Mouse (Mus musculus) right cerebral cortex, postnatal 25 days (tissue): ENCODE data around the gene Kat7.

Experiments
- DNase-seq: peaks from one replicate; pipeline ENCODE4 v3.0.0; 2022

Gene Kat7

DNA sequence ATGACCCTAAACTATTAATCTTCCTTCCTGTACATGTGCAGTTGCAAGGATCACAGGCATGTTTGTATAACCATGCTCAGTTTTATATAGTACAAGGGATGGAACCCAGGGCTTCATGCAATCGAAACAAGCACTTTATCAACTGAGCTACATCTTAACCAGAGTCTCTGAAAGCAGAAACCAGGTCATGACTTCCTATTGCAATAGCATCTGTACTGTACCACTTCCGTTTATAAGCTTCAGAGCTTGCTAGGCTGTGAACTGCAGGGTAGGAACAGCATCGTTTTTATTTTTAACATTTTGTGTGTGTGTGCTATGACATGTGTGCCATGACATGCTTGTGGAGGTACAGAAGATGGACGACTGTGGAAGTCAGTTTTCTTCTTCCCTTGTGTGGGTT, 23.2 kb upstream of the Kat7 start:
- DNase-seq = no peak

DNA sequence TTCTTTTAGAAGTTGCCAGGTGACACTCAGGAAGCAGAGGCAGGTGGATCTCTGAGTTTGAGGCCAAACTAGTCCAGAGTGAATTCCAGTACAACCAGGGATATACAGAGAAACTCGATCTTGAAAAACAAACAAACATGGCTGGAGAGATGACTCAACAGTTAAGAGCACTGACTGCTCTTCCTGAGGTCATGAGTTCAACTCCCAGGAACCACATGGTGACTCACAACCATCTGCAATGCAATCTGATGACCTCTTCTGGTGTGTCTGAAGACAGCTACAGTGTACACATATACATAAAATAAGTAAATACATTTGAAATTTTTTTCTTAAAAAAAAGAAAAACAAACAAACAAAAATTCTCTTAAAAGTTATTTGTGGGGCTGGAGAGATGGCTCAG, 20.6 kb upstream of the Kat7 start:
- DNase-seq = no peak

DNA sequence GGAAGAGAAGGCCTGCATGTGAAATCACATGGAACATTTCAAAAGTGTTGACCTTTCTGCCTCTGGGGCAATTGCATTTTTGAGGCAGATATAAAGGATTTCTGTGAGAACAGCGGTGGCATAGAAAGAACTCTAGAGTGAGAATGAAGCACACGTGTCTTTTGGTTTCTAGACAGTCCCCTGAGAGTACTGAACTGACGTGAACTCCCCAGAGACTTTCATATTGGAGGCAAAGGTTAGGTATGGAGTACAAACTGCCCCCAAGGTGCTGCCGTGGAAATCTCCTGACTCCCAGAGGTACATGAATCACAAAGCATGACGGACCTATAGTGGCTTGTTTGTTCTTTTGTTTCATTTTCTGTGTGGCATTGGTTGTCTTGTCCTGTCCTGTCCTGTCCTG, 18.6 kb upstream of the Kat7 start:
- no peak for DNase-seq

DNA sequence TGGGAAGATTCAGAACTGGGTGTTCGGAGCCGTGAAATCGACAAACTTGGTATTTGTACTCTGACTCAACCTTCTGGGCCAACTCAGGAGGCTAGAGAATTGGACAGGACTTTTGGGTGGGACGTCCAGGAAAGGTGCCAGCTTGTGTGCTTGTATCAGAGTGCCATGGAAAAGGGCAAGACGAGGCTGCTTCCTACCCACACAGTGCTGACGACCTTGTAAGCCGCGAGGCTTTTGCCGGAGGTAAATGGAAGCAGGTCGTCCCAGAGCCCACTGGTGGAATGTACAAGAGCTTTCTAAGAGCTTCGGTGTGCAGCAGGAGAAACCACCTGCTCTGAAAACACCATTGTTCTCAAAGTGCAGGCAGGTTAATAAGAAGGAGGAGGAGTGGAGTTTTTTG, 16.2 kb upstream of the Kat7 start:
- DNase-seq = no peak

DNA sequence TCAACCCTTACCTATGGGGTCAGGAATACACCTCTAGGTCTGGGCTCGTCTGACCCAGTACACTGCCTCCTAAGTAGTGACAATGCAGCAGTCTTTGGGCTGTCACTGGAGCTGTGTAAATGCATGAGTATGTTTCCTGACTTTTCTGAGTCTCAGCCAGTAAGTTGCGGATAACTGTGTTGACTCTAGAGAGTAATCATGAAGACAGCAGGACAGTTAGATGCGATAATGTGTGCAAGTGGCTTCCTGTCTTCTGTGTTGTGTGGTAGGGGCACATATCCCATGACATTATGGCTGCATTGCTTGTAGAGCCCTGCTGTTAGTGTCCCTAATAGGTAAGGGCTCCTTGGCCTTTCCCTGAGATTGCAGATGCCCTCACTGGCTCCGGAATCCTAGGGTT, 15.8 kb upstream of the Kat7 start:
- DNase-seq = no peak

DNA sequence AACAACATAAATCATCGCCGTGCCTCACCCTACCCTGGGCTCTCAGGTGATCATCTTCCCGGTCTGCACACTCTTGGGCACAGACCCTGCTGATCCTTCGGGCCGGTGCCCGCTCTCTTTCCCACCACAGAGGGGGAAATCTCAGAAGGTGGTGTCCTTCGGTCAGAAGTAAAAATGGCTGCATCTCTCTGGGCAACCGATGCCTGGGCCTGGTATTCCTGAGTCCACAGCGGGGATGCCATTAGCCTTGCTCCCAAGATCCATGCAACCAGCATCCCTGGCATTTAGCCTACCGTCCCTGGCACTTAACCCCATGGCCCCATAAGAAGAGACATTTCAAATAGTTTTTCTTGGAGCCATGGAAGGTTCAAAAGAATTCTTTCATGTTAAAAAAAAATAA, 14.1 kb upstream of the Kat7 start:
- no peak for DNase-seq

DNA sequence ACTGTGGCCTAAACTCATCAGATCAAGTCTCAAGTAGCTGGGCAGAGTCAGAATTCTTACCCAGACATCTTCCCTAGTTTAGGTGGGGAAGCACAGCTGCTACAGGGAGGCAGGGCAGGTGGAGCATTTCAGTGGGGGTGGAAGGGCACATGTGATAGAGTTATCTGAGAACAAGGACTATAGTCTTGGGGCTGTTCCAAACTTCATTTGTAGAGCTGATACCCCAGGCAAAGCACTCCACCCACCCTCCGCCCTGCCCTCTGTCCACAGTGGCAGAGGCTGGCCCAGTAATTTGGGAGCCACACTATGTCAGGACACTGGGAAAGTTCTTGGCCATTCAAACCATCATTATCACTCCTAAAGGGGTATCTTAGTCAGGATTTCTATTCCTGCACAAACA, 10.0 kb upstream of the Kat7 start:
- DNase-seq = no peak

DNA sequence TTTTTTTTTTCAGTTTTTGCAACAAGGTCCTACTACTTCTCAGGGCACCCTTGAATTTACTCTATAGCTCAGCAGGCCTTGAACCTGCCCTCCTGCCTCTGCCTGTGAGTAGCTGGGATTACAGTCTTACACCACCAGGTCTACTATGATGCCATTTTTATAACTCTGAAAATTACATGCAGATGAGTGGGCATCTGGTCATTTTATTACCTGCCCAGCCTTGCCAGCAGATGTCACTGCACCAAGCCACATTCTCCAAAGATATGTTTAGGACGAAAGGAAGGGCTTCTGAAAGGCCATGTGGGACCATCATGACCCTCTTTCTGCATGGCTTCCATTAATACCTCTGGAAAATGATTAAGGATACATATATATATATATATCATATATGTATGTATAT, 9.5 kb upstream of the Kat7 start:
- DNase-seq = no peak

DNA sequence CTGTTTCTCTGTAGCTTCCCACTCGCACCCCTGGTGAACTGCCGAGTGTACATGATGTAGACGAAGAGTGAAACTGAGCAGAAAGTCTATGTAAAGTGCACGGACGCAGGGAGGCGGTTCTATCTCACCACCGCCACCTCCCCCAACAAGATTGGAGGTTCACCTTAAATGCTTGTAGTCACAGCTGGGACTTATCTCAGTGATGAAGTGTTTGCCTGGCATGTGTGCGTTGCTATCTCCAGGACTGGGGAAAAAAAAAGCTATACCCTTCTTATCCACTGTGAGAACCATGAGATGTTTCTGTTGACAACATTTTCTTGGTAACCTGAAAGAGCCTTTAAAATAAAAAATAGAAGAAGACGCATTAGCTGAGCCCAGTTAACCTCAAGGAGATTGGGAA, 8.1 kb upstream of the Kat7 start:
- DNase-seq = no peak

DNA sequence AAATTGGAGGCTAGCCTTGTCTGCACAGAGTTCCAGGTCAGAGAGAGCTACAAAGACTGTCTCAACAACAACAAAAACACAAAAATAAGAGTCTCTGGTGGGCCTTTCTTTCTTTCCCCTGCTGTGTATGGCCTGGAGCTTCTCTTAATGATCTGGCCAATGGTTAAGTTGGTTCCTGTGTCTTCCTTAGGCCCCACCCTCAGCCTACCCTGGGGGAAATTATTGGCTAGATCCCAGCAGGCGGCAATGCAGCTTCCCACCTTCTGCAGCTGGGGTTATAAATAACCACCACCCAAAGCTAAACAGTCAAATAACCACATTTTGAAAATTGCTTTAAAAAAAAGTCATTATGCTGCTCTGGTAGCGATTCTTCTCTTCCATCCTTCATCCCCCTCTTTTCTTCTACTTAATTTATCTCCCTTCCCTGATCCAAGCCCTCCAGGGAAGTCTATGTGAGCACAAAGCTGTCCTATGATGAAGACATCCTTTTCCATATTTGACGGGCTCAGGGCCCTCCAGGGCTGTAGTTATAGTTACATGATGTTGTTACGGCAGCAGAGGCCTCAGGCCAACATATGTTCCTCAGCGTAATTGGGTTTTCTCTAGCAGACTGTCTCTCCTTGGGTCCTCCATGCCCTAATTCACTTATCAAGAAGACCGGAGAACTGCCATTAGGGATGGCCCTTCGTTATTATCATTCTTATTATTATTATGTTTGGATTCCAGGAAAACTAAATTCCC, 5.3 kb upstream of the Kat7 start:
- DNase-seq = no peak

DNA sequence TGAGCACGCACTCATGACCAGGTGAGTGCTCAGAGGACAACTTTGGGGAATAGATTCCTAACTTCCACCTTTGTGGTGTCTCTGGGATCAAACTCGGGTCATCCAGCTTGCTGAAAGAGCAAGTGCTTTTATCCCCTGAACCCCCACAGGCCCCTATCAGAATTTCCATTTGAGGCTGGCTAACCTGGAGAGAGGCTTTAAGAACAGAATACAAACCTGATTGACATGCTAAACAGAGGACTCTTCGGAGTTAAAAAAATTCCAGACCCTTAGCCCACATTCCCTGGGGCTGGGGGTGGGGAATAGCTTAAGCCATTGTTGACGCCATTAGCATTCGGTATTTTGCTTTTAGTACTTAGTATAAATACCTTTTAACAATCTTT, 1.4 kb upstream of the Kat7 start:
- DNase-seq = no peak

DNA sequence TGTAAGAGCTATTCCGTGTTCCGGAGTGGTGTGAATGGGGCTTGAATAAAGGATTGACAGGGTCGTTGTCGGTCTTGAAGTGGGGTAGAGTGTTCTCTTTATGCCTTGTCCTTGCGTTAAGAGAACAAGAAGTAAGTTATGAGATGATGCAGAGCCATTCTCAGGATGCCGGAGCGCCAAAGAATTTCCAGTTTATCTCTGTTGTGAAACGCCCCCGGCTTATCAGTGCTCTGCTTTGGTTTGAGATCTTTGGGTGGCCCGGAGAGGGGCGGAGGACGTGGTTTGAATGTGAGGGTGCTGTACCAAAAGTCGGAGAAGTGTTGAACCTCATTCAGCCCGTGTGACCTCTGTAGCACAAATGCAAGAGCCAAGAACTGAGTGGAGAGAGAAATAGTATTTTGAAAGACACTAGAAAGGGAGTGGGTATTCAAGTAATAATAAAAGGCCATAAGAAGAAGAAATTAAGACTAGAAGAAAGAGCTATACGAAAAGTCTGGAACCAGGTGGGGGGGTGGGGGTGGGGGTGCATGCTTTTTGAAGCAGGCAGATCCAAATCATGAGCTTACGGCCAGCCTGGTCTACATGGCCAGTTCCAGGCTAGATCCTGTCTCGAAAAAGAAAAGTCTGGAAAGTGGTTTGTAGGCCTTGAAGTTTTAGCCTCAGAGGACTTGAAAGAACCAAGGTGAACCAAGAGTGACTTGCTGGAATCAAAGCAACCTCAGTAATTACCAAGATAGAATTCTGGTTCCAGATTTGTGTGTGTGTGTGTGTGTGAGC, 790 bp upstream of the Kat7 start:
- DNase-seq = no peak

DNA sequence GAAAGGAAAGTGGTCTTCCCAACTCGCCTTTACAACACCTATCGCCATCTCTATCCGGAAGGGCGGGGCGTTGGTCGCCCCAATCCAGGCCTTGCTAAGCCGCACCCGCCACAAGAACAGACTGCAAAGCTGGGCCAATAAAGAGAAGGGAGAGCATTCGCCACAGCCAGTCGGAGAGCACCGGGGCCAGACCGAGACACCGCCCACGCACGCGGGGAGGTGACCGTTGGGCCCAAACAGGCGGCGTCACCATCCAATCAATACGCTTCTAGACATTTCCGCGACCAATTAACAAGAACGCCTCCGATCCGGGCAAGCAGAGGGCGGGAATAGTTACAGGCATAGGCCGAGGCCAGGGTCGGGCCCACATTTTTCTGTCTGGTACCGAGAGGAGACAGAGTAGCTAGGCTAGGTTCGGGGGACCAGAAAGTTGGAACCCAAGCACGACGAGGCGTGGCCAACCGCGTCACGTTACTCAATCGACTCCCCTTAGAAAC, 488 bp downstream of the Kat7 start:
- peak; percentile 97 for DNase-seq

DNA sequence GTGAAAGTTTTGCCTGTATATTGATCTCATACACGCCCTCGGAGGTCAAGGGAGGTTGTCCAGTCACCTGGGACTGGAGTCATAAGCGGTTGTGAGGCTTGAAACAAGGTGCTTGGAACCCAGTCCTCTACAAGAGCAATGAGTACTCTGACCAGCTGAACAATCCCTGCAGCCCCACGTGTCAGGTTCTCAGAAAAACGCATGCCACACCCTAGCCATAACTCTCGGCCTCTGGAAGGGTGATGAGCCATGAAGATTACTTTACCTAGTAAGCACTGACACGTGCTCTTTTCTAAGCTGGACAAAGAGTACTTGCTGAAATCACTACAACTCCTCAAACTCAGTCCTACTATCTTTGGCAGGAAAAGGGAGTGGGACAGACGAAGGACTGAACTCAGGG, 2.5 kb downstream of the Kat7 start:
- DNase-seq = no peak

DNA sequence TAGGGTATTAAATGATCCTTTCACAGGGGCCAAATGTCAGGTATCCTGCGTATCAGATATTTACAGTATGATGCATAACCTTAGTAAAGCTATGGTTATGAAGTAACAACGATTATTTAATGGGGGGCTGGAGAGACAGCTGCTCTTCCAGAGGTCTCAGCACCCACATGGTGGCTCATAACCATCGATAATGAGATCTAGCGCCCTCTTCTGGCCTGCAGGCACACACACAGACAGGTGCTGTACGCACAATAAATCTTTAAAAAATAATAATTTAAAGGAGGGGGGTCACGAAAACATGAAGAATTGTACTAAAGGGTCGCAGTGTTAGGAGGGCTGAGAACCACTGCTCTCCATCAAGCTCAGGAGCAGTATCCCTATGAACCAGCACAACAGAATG, 4.4 kb downstream of the Kat7 start:
- DNase-seq = no peak

DNA sequence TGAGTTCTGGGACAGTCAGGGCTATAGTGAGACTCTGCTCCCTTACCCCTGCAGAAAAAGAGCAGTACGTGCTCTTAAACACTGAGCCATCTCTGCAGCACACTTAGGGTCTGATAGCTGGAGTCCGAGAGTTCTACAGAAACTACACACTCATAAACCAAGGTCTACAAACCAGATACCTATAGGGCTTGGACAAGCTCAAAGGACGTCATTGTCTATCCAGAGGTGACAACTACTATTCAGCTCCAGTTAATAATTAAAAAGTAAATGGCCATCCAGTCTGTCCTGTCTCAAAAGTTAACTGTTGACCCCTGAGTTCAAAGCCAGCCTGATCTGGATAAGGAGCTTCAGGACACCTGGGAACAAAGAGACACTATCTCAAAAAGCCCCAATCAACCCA, 8.3 kb downstream of the Kat7 start:
- no peak for DNase-seq

DNA sequence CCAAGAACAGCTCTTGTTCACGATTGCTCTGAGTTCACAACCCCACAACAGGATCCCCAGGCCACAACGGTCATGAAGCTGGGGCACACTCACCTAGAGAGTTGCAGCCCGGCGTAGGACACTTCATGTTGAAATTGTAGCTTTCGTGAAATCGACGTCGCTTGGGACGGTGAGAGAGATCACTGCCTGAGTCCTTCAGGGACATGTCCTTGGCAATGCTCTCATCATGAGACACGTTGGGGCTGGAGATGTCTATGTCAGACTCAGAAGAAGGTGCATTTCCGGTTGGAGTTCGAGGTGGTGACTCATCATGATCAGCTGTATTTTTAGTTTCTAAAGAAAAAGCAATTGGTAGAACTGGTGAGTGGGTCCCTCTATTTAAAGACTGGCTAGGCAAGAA, 10.2 kb downstream of the Kat7 start:
- DNase-seq = no peak

DNA sequence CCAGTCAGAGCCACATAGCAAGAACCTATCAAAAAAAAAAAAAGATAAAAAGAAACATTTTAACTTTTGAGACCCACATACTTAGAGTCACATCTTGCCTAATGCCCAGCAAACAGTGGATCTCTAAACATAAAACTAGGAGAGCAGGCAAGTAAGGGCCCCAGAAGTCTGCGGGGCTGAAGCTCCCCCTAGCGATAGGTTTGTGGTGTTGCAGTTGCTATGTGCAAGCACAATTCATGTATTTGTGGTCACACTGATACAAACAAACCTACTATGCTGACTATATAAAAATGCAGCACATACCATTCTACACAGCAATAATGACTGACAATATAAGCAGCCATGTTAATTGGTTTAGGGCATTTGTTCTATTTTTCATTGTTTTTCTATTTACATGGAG, 11.9 kb downstream of the Kat7 start:
- no peak for DNase-seq

DNA sequence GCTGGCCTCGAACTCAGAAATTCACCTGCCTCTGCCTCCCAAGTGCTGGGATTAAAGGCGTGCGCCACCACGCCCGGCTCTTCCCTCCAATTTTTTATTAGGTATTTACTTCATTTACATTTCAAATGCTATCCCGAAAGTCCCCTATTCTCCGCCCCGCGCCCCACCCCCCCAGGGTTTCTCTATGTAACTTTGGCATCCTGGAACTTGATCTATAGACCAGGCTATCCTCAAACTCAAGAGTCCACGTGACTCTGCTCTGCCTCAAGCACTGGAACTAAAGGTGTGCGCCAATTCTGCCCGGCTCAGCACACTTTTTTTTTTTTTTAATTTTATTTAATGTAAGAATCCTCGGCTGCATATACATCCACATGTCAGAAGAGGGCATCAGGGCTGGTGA, 14.3 kb downstream of the Kat7 start:
- DNase-seq = no peak

DNA sequence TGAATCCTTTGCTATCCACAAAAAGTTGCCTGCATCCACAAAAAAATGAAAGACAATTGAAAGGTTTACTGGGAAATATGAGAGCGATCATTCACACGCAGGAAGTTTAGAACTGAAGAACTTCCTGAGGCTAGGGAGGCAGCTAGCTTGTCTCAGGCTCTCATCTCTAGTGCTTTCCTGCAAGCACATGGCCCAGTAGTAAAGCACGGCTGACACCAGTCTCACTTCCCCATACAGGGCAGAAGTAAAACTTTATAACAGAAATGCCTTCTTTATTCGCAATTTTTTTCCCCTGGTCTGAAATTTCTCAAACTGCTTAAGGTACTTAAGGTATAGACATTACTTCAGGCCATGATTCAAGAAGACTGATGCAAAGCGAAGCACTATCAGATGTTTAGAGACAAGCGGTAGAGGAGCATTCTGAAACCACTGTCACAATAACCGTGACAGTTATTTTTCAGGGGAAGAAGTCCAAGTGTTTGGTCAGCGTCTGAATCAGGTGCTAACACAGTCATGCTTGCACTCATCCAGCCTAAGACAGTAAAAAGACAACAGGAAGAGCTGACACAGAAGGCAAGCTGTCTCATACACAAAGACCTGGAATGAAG, 16.9 kb downstream of the Kat7 start:
- no peak for DNase-seq

DNA sequence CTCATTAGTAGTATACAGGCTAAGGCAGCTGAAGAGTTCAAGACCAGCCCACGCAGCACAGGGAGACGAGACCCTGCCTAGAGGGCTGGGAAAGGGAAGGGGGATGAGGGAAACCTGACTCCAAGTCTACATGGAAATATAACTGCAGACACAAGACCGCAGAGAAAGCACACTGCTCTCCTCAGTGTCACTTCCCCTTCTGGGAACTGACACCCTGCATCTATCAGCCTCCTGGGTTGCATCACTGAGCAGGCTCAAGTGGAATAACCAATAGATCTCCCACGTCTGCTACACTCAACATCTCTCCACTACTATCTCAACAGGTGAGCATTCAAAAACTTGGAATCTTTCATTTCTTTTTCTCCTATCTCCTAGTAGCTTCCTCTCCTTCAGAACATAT, 18.0 kb downstream of the Kat7 start:
- DNase-seq = no peak

DNA sequence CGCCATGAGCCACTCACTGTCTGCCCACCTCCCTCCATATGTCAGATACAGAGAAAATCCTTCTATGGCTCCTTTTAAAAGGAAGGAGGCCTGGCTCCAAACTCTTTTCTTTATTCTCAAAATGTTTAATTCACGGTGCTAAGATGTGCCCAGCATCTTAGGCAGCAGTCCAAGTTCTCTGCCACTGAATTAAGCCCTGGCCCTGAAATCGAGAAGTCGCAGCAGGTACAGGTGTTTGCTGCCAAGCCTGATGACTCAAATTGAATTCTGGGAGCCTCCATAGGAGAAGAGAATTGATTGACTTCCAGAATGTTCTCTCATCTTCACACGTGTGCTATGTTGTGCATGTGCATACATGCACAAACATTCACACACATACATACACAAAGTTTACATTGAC, 27.7 kb downstream of the Kat7 start:
- no peak for DNase-seq

DNA sequence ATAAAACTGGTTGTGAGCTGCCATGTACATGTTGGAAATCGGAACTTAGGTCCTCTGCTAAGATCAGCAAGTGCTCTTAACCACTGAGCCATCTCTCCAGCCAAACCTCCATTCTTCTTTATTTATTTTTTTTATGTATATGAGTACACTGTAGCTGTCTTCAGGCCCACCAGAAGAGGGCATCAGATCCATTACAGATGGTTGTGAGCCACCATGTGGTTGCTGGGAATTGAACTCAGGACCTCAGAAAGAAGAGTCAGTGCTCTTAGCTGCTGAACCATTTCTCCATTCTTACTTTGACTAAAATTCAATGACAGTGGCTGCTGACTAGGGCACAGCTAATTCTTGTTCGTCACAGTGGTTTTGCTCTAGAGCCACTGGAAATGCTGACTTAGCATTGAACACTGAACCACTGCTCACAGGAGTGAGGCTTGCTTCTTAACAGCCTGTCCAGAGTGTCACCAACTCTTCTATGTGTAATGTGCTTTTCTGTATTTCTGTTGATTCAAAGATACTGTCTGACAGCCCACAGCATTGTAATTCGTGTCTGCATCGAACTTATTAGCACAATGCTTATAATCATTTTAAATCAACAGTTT, 30.9 kb downstream of the Kat7 start:
- DNase-seq = no peak

DNA sequence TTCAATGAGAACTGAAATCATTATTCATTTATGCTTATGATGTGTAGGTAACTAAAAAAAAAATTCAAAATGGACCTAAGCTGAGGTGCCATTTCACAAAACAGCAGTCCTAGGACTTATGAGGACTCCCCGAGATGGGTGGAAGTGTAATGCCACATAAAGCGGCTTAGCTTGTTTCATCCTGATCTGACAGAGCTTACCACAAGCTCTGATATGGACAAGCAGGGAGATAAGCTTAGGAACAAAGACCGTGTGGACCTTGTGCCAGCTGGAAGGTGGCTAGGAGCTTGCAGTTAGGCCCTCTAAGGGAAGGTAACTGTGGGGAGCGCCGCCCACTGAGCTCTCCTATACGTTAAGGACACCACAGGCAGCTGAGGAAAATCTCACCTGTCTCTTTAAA, 34.0 kb downstream of the Kat7 start:
- DNase-seq = no peak
